Mouse (Mus musculus) ES-E14 (cell line): ENCODE measurements around the gene a.

Experiments
- CHD2 ChIP-seq: IDR thresholded peaks from 2 replicates; pipeline ENCODE4 v1.6.1; 2014; ENCODE audit warnings: mild to moderate bottlenecking, low read depth, low read length, inconsistent platforms
- MAFK ChIP-seq: IDR thresholded peaks from 2 replicates; pipeline ENCODE4 v1.6.1; 2014; ENCODE audit warnings: mild to moderate bottlenecking, low read depth, low read length, inconsistent platforms; ENCODE audit not compliant: insufficient read depth
- ZNF384 ChIP-seq: IDR thresholded peaks from 2 replicates; pipeline ENCODE4 v1.6.1; 2012; ENCODE audit warnings: low read depth, low read length, inconsistent platforms

DNA sequence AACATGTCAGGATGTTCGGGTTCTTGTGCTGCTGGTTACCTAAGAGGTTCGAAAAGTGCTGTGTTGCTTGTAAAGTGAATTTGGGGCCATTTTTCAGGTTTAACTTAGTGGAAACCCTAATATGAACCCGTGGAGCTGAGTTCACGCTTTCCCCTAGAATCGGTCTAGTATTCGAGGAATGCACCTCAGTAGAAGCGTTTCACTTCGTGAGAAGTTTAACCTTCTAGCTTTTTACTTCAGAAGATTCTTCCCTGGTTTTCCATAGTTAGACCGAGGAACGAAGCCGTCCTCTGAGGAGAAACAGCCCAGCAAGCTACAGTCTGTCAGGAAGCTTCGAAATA is 101.8 kb downstream of the a start:
- TF ChIP-seq CHD2 (0 out of 2 replicates have a peak, but pooled peaks have one; percentile 3), ZNF384 (no peak), MAFK (no peak)
